24 mouse cellular contexts compared by ENCODE assay signal in genomic region chr3:145210166-145210565, GRCm38 (mm10).
"Had no signal": no experiment of that assay in that cellular context is flagged by ENCODE, and none has a peak within 500 bp of the region (broad histone marks: within the 10 kb centered on the region; RNA-seq: fewer than 3 reads in every experiment).

No protein-coding gene starts in this region.

- ATAC-seq: hindbrain, postnatal 0 days; intestine, embryonic 16.5 days had no signal

- H3K4me2 ChIP-seq: heart, embryonic 11.5 days; heart, embryonic 13.5 days; heart, embryonic 15.5 days; hindbrain, embryonic 13.5 days; hindbrain, embryonic 15.5 days; kidney, embryonic 15.5 days; limb, embryonic 13.5 days; liver, embryonic 11.5 days; liver, embryonic 13.5 days; liver, embryonic 15.5 days had no signal

- H3K4me3 ChIP-seq: heart, adult 2 months; heart, embryonic 13.5 days; heart, embryonic 15.5 days; hindbrain, embryonic 13.5 days; hindbrain, embryonic 15.5 days; kidney, embryonic 15.5 days; left cerebral cortex, adult 2 months; limb, embryonic 13.5 days; liver, embryonic 13.5 days; liver, embryonic 15.5 days had no signal

- H3K9ac ChIP-seq: heart, embryonic 13.5 days; heart, embryonic 15.5 days; hindbrain, embryonic 13.5 days; hindbrain, embryonic 15.5 days; kidney, embryonic 15.5 days; limb, embryonic 13.5 days; liver, embryonic 13.5 days; liver, embryonic 15.5 days had no signal

- H3K9me3 ChIP-seq: heart, embryonic 13.5 days; heart, embryonic 15.5 days; hindbrain, embryonic 13.5 days; hindbrain, embryonic 15.5 days; kidney, embryonic 15.5 days; limb, embryonic 13.5 days; liver, embryonic 13.5 days; liver, embryonic 15.5 days had no signal

- DNase-seq: gastrocnemius, postnatal 14 days; gastrocnemius, postnatal 36 days; heart, adult 2 months; heart, postnatal 4 days; kidney, adult 11 months; kidney, adult 2 months; kidney, adult 9 months; kidney, postnatal 14 days; kidney, postnatal 36 days; liver; liver, embryonic 13.5 days had no signal

- H3K27me3 ChIP-seq: heart, embryonic 13.5 days; heart, embryonic 15.5 days; hindbrain, embryonic 13.5 days; hindbrain, embryonic 15.5 days; kidney, embryonic 15.5 days; limb, embryonic 13.5 days; liver, embryonic 13.5 days; liver, embryonic 15.5 days had no signal

- H3K36me3 ChIP-seq: heart, embryonic 13.5 days; heart, embryonic 15.5 days; hindbrain, embryonic 13.5 days; hindbrain, embryonic 15.5 days; kidney, embryonic 15.5 days; limb, embryonic 13.5 days; liver, embryonic 13.5 days; liver, embryonic 15.5 days had no signal

- H3K27ac ChIP-seq: heart, adult 2 months; heart, embryonic 13.5 days; heart, embryonic 15.5 days; hindbrain, embryonic 13.5 days; hindbrain, embryonic 15.5 days; hindbrain, postnatal 0 days; kidney, embryonic 15.5 days; kidney, postnatal 0 days; left cerebral cortex, adult 2 months; limb, embryonic 13.5 days; liver, embryonic 13.5 days; liver, embryonic 15.5 days had no signal

- H3K4me1 ChIP-seq: heart, embryonic 15.5 days; hindbrain, embryonic 13.5 days; hindbrain, embryonic 15.5 days; kidney, embryonic 15.5 days; limb, embryonic 13.5 days; liver, embryonic 13.5 days; liver, embryonic 15.5 days had no signal
